Mouse (Mus musculus): ENCODE results near the gene Nrxn1.
"Not testable (repeated sequence)": the region's sequence is repeated elsewhere in the genome, so short reads cannot be mapped to it uniquely, and the experiment has no call there.

Gene Nrxn1

GRCm38 (mm10) chr17:90271165-90271564 is 821.7 kb downstream of the Nrxn1 start:
- DNase-seq (ENCODE audit: low spot score in 2 of 2) = no peak

- DNase-seq (ENCODE audit: low spot score in 2 of 2) = no peak
These were observed 823.7 kb downstream of the Nrxn1 start for GRCm38 (mm10) chr17:90269143-90269542.

GRCm38 (mm10) chr17:90253451-90254131 is 839.3 kb downstream of the Nrxn1 start:
- DNase-seq (ENCODE audit: low spot score in 2 of 2) = no peak

- DNase-seq (ENCODE audit: low spot score in 2 of 2) = no peak
These were observed 840.7 kb downstream of the Nrxn1 start for GRCm38 (mm10) chr17:90252196-90252595.

- no peak for DNase-seq (ENCODE audit: low spot score in 2 of 2)
These were observed 845.6 kb downstream of the Nrxn1 start for GRCm38 (mm10) chr17:90247071-90247849.

- no peak for DNase-seq (ENCODE audit: low spot score in 2 of 2)
These were observed 848.5 kb downstream of the Nrxn1 start for GRCm38 (mm10) chr17:90244339-90244738.

- DNase-seq (ENCODE audit: low spot score in 2 of 2) = no peak
These were observed 853.9 kb downstream of the Nrxn1 start for GRCm38 (mm10) chr17:90238964-90239363.

GRCm38 (mm10) chr17:90238517-90238916 is 854.4 kb downstream of the Nrxn1 start:
- no peak for DNase-seq (ENCODE audit: low spot score in 2 of 2)

DNA sequence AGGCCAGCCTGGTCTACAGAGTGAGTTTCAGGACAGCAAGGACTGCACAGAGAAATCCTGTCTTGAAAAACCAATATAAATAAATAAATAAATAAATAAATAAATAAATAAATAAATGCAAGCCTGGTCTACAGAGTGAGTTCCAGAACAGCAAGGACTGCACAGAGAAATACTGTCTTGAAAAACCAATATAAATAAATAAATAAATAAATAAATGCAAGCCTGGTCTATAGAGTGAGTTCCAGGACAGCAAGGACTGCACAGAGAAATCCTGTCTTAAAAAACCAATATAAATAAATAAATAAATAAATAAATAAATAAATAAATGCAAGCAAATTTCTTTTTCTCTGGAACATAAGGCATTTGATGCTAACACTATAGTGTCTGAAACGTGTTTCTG is 857.2 kb downstream of the Nrxn1 start:
- not testable (repeated sequence) for DNase-seq (ENCODE audit: low spot score in 2 of 2)

GRCm38 (mm10) chr17:90234806-90235205 is 858.1 kb downstream of the Nrxn1 start:
- DNase-seq (ENCODE audit: low spot score in 2 of 2) = no peak

- DNase-seq (ENCODE audit: low spot score in 2 of 2) = no peak
These were observed 884.3 kb downstream of the Nrxn1 start for GRCm38 (mm10) chr17:90208547-90208946.

DNA sequence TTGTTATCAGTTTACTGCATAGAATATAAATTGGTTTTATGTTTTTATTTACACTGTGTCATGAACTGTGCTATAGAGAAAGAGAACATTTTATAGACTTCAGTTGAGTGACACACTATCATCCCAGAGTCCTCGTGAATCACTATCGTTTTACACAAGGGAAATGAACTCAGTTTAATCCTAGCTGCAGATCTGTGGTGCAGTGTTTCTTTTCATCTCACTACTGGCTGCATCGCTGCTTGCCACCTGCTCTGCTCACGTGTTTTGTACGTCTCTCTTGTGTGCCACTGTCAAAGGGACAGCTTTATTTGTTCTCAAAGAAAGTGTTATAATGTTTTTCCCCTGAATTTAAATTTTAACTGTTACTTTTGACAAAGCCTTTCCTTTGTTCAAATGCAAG is 885.3 kb downstream of the Nrxn1 start:
- no peak for DNase-seq (ENCODE audit: low spot score in 2 of 2)

GRCm38 (mm10) chr17:90203993-90204392 is 888.9 kb downstream of the Nrxn1 start:
- no peak for DNase-seq (ENCODE audit: low spot score in 2 of 2)

GRCm38 (mm10) chr17:90202785-90203184 is 890.1 kb downstream of the Nrxn1 start:
- DNase-seq (ENCODE audit: low spot score in 2 of 2) = no peak

- DNase-seq (ENCODE audit: low spot score in 2 of 2) = no peak
These were observed 896.1 kb downstream of the Nrxn1 start for GRCm38 (mm10) chr17:90196772-90197171.

GRCm38 (mm10) chr17:90141602-90142001 is 951.3 kb downstream of the Nrxn1 start:
- DNase-seq (ENCODE audit: low spot score in 2 of 2) = peak in 1 of 2 experiments; percentile 1

DNA sequence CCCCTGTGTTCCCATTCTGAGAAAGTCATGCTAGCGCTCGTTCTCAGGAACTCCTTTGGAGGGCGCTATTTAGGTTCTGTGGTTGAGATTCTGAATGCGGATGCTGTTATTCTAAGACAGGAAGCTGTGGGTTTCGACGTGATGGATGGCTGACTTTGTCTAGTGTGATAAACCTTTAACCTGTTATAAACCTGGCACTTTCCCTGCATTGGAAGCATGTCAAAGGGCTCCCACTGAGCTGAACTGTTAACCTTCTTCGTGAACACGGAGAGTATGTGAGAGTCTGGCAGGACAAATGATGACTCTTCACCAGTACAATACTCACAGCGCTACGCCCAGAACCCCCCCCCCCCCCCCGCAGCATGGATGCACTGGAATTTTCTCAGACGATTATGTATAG is 962.0 kb downstream of the Nrxn1 start:
- DNase-seq (ENCODE audit: low spot score in 2 of 2) = no peak

GRCm38 (mm10) chr17:90129183-90129582 is 963.7 kb downstream of the Nrxn1 start:
- DNase-seq (ENCODE audit: low spot score in 2 of 2) = no peak

DNA sequence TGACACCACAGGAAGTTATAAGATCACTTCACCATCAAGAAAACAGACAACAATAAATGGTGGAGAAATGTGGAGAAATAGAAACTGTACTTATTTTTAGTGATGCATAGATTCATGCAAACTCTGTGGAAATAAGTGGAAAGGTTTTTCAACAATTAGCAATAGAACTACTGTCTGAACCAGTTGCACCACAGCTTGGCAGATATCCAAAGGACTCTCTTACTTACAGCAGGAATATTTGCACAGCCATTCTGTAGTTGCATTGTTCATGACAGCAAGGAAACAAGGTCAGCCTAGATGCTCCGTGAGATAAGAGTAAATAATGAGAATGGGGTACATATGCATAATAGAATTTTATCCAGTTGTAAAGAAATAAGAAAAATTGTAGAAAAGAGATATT is 965.3 kb downstream of the Nrxn1 start:
- no peak for DNase-seq (ENCODE audit: low spot score in 2 of 2)

GRCm38 (mm10) chr17:90122796-90123481 is 969.9 kb downstream of the Nrxn1 start:
- DNase-seq (ENCODE audit: low spot score in 2 of 2) = no peak

DNA sequence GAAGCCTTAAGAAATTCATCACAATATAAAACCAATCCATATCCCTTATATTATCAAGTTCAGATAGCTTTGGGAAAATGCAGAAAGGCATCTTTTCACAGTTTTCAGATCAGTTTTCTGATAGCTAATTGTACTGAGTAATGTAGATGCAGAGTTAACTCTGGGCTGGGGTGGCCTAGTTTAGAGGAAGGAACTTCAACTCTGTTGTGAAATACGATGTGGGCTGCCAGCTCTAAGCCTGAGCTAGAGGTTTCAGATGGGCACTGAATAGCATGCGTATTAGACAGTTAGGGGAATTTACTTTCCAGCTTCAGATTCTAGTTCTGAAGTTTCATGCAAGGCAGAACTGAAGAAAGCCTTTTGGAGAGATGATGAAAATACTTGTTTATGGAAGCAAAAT is 976.6 kb downstream of the Nrxn1 start:
- DNase-seq (ENCODE audit: low spot score in 2 of 2) = no peak

DNA sequence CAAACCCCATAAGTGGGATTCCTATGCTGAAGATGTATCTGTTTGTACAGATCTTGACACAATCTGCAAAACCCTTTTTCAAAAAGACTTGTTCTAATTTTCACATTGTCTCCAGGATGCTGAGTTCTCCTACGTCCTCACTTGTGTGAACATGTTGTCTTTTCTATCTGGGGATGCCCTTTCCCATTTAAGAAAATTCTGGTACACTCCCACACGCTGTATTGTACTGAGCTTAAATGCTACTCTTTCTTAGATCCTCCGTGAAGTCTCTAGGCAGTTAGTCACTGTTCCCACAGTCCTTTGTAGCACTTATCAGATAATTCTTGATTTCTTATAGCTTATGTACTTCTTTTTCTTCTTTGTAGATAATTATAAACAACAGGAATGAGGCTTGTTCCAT is 997.9 kb downstream of the Nrxn1 start:
- DNase-seq (ENCODE audit: low spot score in 2 of 2) = no peak

GRCm38 (mm10) chr17:90088314-90088650 is 1004.6 kb downstream of the Nrxn1 start:
- DNase-seq (ENCODE audit: low spot score in 2 of 2) = peak in 1 of 2 experiments; percentile 1
